Comparison of ENCODE assay signal across 20 mouse cellular contexts in genomic region chr19:18682142-18682541, GRCm38 (mm10). TPM values are rescaled to one million over a fixed set of nuclear protein-coding genes. Genes with fewer than 3 reads are reported as not detected.
DNase-seq lines count a peak whose midpoint lies in the region; ATAC-seq and TF ChIP-seq lines count a peak whose summit lies in the region.
"Had no signal": no experiment of that assay in that cellular context is flagged by ENCODE, and none has a peak within 500 bp of the region (broad histone marks: within the 10 kb centered on the region; RNA-seq: fewer than 3 reads in every experiment).

No protein-coding gene starts in this region.

- H3K9me3 ChIP-seq in liver, postnatal 0 days (ENCODE audit: low read length), result no peaks in the 10 kb centered on the region
- no peaks in the 10 kb centered on the region for H3K9me3 ChIP-seq in limb, embryonic 10.5 days (replicated peaks)
- H3K9me3 ChIP-seq: forebrain, embryonic 13.5 days; heart, embryonic 12.5 days; intestine, embryonic 15.5 days; neural tube, embryonic 13.5 days had no signal

- H3K4me1 ChIP-seq in liver, postnatal 0 days (ENCODE audit: insufficient read depth), result no peaks in the 10 kb centered on the region
- H3K4me1 ChIP-seq in limb, embryonic 10.5 days, result no peaks in the 10 kb centered on the region
- H3K4me1 ChIP-seq: forebrain, embryonic 13.5 days; heart, embryonic 12.5 days; intestine, embryonic 15.5 days; neural tube, embryonic 13.5 days had no signal

- H3K4me3 ChIP-seq in liver, postnatal 0 days (ENCODE audit: low read depth, low read length), result no peak overlapping the region
- H3K4me3 ChIP-seq in limb, embryonic 10.5 days, result no peak overlapping the region
- H3K4me3 ChIP-seq: forebrain, embryonic 13.5 days; heart, embryonic 12.5 days; intestine, embryonic 15.5 days; neural tube, embryonic 13.5 days had no signal

- no peak overlapping the region for H3K4me2 ChIP-seq in liver, postnatal 0 days (ENCODE audit: low read depth, low read length)
- H3K4me2 ChIP-seq: forebrain, embryonic 13.5 days; heart, embryonic 12.5 days; hindbrain, embryonic 14.5 days; intestine, embryonic 15.5 days; neural tube, embryonic 13.5 days had no signal

- DNase-seq in adrenal gland, postnatal 25 days, result peak; percentile 12
- no peak for DNase-seq in adrenal gland, adult 2 months
- DNase-seq in ZHBTc4 (ENCODE audit: low read depth, low spot score), result peak; percentile 33
- no peak for DNase-seq in liver, postnatal 0 days
- no peak for DNase-seq in spleen, adult 18-20 months
- DNase-seq in limb, embryonic 10.5 days (ENCODE audit: low spot score), result no peak
- no peak for DNase-seq in kidney, postnatal 36 days
- DNase-seq: B cell, adult 2 months; cerebellum, adult 8-10 months; embryo, embryonic 11 days; gastrocnemius, postnatal 25 days; kidney, postnatal 10 days; lung, postnatal 10 days; thymus, postnatal 25 days had no signal

- no peak overlapping the region for H3K27ac ChIP-seq in liver, postnatal 0 days (ENCODE audit: low read depth)
- H3K27ac ChIP-seq in limb, embryonic 10.5 days, result no peak overlapping the region
- H3K27ac ChIP-seq: forebrain, embryonic 13.5 days; hindbrain, embryonic 14.5 days; intestine, embryonic 15.5 days; neural tube, embryonic 13.5 days had no signal

- ATAC-seq in erythroid progenitor cell, adult 5-6 weeks (replicated peaks; ENCODE audit: low FRiP score, poor library complexity, severe bottlenecking), result peak; percentile 98
- ATAC-seq in liver, postnatal 0 days, result peak; percentile 56
- ATAC-seq: forebrain, embryonic 13.5 days; intestine, embryonic 15.5 days had no signal

- WGBS in liver, postnatal 0 days (ENCODE audit: insufficient replicate concordance), result 37% methylated on average over 4 of the region's 4 CpGs
- 83% methylated on average over 4 of the region's 4 CpGs for WGBS in limb, embryonic 10.5 days

- TF ChIP-seq CTCF in liver, postnatal 0 days (IDR thresholded peaks at IDR 0.05; ENCODE audit: low read depth), result peak; percentile 64

- no peak for TF ChIP-seq EP300 in liver, postnatal 0 days (IDR thresholded peaks at IDR 0.05; ENCODE audit: low read depth)

- peaks cover 17% of the 10 kb centered on the region for H3K36me3 ChIP-seq in liver, postnatal 0 days (replicated peaks; ENCODE audit: insufficient read depth, low read length)
- H3K36me3 ChIP-seq in limb, embryonic 10.5 days, result peaks cover 42% of the 10 kb centered on the region

- no peak overlapping the region for H3K9ac ChIP-seq in liver, postnatal 0 days (replicated peaks)
- H3K9ac ChIP-seq: forebrain, embryonic 13.5 days; heart, embryonic 12.5 days; hindbrain, embryonic 14.5 days; intestine, embryonic 15.5 days; neural tube, embryonic 13.5 days had no signal

- H3K27me3 ChIP-seq in liver, postnatal 0 days (ENCODE audit: insufficient read depth, low read length), result no peaks in the 10 kb centered on the region
- no peaks in the 10 kb centered on the region for H3K27me3 ChIP-seq in limb, embryonic 10.5 days (ENCODE audit: low read depth, poor library complexity, severe bottlenecking)
- H3K27me3 ChIP-seq: forebrain, embryonic 13.5 days; heart, embryonic 12.5 days; intestine, embryonic 15.5 days; neural tube, embryonic 13.5 days had no signal

RNA-seq across cellular contexts. Expression of gene Carnmt1, which starts 11.6 kb away (rescaled TPM):
- 23.9 and 28.6 TPM in 2 replicates for total RNA-seq in adrenal gland, postnatal 25 days (2021)
- total RNA-seq in adrenal gland, adult 2 months (2021), result 10 to 100 TPM; 23.7 to 24.7 TPM
- polyA plus RNA-seq in adrenal gland, adult 2 months (2012; rRNA removed), result 10.4 and 12.5 TPM in 2 replicates
- total RNA-seq in erythroid progenitor cell, adult 5-6 weeks (2015; ENCODE audit: low replicate concordance), result 19.8 and 20.5 TPM in 2 replicates
- 10.7 and 19.8 TPM in 2 replicates for total RNA-seq in erythroid progenitor cell, adult 5-6 weeks (2017; ENCODE audit: low replicate concordance)
- polyA plus RNA-seq in liver, postnatal 0 days (2015; fragmentation: Nextera tagmentation; extraction: Ambion mirVana), result 13.2 and 15.5 TPM in 2 replicates
- polyA plus RNA-seq in limb, embryonic 10.5 days (2016; fragmentation: Nextera tagmentation; extraction: Ambion mirVana), result 30.4 and 33.3 TPM in 2 replicates

RNA-seq across cellular contexts. Expression of gene D030056L22Rik, which starts 30.9 kb away (rescaled TPM):
- 11.8 and 13.2 TPM in 2 replicates for total RNA-seq in adrenal gland, postnatal 25 days (2021)
- 10 to 100 TPM; 11.5 to 13.2 TPM for total RNA-seq in adrenal gland, adult 2 months (2021)
- polyA plus RNA-seq in adrenal gland, adult 2 months (2012; rRNA removed), result 44.4 and 47.1 TPM in 2 replicates
- 119 and 134 TPM in 2 replicates for total RNA-seq in erythroid progenitor cell, adult 5-6 weeks (2015; ENCODE audit: low replicate concordance)
- 35.3 and 67.6 TPM in 2 replicates for total RNA-seq in erythroid progenitor cell, adult 5-6 weeks (2017; ENCODE audit: low replicate concordance)
- 18.2 and 19.5 TPM in 2 replicates for polyA plus RNA-seq in liver, postnatal 0 days (2015; fragmentation: Nextera tagmentation; extraction: Ambion mirVana)
- 26.7 and 26.8 TPM in 2 replicates for polyA plus RNA-seq in limb, embryonic 10.5 days (2016; fragmentation: Nextera tagmentation; extraction: Ambion mirVana)

RNA-seq across cellular contexts. Expression of gene Nmrk1, which starts 50.4 kb away (rescaled TPM):
- 11.8 and 12.5 TPM in 2 replicates for total RNA-seq in adrenal gland, postnatal 25 days (2021)
- 10 to 100 TPM in 1 of 2 experiments, 1 to 10 TPM in 1; 9.5 to 11.9 TPM for total RNA-seq in adrenal gland, adult 2 months (2021)
- polyA plus RNA-seq in adrenal gland, adult 2 months (2012; rRNA removed), result 3.2 and 4.7 TPM in 2 replicates
- total RNA-seq in erythroid progenitor cell, adult 5-6 weeks (2015; ENCODE audit: low replicate concordance), result 6.5 TPM in 1 of 2 replicates, not detected in the other
- total RNA-seq in erythroid progenitor cell, adult 5-6 weeks (2017; ENCODE audit: low replicate concordance), result 6.3 TPM in 1 of 2 replicates, not detected in the other
- polyA plus RNA-seq in liver, postnatal 0 days (2015; fragmentation: Nextera tagmentation; extraction: Ambion mirVana), result 10.9 and 12.6 TPM in 2 replicates
- polyA plus RNA-seq in limb, embryonic 10.5 days (2016; fragmentation: Nextera tagmentation; extraction: Ambion mirVana), result 6.5 and 9.0 TPM in 2 replicates

RNA-seq across cellular contexts. Expression of gene Ostf1, which starts 50.5 kb away (rescaled TPM):
- total RNA-seq in adrenal gland, postnatal 25 days (2021), result 114 and 125 TPM in 2 replicates
- total RNA-seq in adrenal gland, adult 2 months (2021), result 100 to 1,000 TPM; 108 to 122 TPM
- 61.1 and 95.4 TPM in 2 replicates for polyA plus RNA-seq in adrenal gland, adult 2 months (2012; rRNA removed)
- 44.0 and 59.8 TPM in 2 replicates for total RNA-seq in erythroid progenitor cell, adult 5-6 weeks (2015; ENCODE audit: low replicate concordance)
- total RNA-seq in erythroid progenitor cell, adult 5-6 weeks (2017; ENCODE audit: low replicate concordance), result 38.5 and 49.5 TPM in 2 replicates
- 87.5 and 93.7 TPM in 2 replicates for polyA plus RNA-seq in liver, postnatal 0 days (2015; fragmentation: Nextera tagmentation; extraction: Ambion mirVana)
- polyA plus RNA-seq in limb, embryonic 10.5 days (2016; fragmentation: Nextera tagmentation; extraction: Ambion mirVana), result 31.9 and 32.0 TPM in 2 replicates

Comparison
In these comparisons a context has a peak if more than half of its experiments do, and no peak if none do; other contexts are left out.
1. DNase-seq: peak in adrenal gland, postnatal 25 days (single experiment) and ZHBTc4 (single experiment); none in adrenal gland, adult 2 months (single experiment), liver, postnatal 0 days (single experiment), spleen, adult 18-20 months (0 of 2), limb, embryonic 10.5 days (single experiment) and kidney, postnatal 36 days (0 of 2).